Mouse (Mus musculus) C2C12 (cell line): Measurements from ENCODE around the gene Mien1.

Experiments used
- CEBPB ChIP-seq: IDR thresholded peaks from one replicate; pipeline ENCODE4 v1.6.1; 2011; ENCODE audit warnings: low read depth, mild to moderate bottlenecking, control low read depth, moderate library complexity
- CTCF ChIP-seq: IDR thresholded peaks from one replicate; pipeline ENCODE4 v1.5.1; 2011; ENCODE audit not compliant: control insufficient read depth, insufficient read depth, insufficient read length
- FOSL1 ChIP-seq: IDR thresholded peaks from one replicate; pipeline ENCODE4 v1.8.0; 2011; ENCODE audit warnings: mild to moderate bottlenecking, low read length; ENCODE audit not compliant: poor library complexity, insufficient read depth, severe bottlenecking
- MAX ChIP-seq: IDR thresholded peaks from one replicate; pipeline ENCODE4 v1.6.1; 2011; ENCODE audit warnings: mild to moderate bottlenecking, control low read depth
- MYOG ChIP-seq: IDR thresholded peaks from one replicate; pipeline ENCODE4 v1.6.1; 2011; ENCODE audit not compliant: control insufficient read depth, insufficient read length; ENCODE audit errors: extremely low read depth

DNA sequence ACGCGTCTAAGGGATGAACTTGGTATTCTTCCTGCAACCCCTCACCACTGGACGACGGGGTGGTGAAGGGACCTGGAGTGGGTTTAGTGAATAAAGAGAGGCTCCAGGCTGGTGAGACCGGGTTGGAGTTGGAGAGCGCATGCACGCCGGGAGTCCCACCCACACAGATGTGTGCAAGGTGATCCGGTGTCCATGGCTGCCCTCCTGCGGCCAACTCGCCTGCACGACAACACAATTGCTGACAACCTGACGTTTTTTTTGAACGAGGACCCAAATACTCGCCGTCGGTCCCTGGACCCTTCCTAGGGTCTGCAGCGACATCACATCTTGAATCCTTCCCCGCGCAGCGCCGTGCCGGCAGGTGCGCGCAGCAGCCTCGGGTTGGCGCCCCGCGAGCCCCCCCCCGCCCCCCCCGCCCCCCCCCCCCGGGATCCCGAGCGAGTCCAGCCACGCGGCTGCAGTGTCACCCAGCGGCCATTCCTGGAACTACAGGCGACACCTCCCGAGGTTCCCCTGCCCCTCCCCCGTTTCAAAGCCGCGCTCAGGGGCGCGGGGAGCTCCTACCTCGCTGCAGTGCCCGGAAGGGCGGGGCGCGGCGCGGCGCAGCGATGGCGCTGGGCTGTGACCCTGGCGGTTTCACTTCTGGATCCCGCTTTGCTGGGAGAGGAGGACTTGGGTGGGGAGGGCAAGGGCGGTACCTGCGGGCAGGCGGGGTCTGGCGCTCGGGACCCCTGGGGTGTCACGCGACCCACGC lies 18.8 kb upstream of the Mien1 start:
- peak; percentile 80 for TF ChIP-seq CTCF
- TF ChIP-seq FOSL1, result no peak
- no peak for TF ChIP-seq MYOG
- peak; percentile 17 for TF ChIP-seq MAX
- TF ChIP-seq CEBPB, result no peak
